Mouse (Mus musculus) c-Kit-positive CD71-negative TER-119-negative erythroid progenitor cells, embryonic 14.5 days (primary cell): ENCODE measurements around the gene Smarcd2.
"Not testable (repeated sequence)": the region's sequence is repeated elsewhere in the genome, so short reads cannot be mapped to it uniquely, and the experiment has no call there.

Experiments used
- DNase-seq: peaks from one replicate; pipeline ENCODE4 v3.0.0-alpha.2; 2013; ENCODE audit warnings: low read depth

The Smarcd2 gene

GRCm38 (mm10) chr11:106246834-106247233 is 25.9 kb downstream of the Smarcd2 start:
- DNase-seq: no peak

GRCm38 (mm10) chr11:106233978-106234377 is 38.8 kb downstream of the Smarcd2 start:
- not testable (repeated sequence) for DNase-seq

GRCm38 (mm10) chr11:106220603-106221002 is 52.2 kb downstream of the Smarcd2 start:
- DNase-seq: no peak

- DNase-seq: peak; percentile 92
Measured at GRCm38 (mm10) chr11:106216730-106217490, 55.9 kb downstream of the Smarcd2 start, which contains the start of gene Ddx42. Gene Ddx42, plus strand, starts transcription at chr11:106216926.

GRCm38 (mm10) chr11:106215927-106216729 is 56.6 kb downstream of the Smarcd2 start, which contains the start of gene Ccdc47:
Gene Ccdc47, minus strand, starts transcription at chr11:106216344.
- peak; percentile 95 for DNase-seq

GRCm38 (mm10) chr11:106215450-106215859 is 57.3 kb downstream of the Smarcd2 start:
- no peak for DNase-seq

GRCm38 (mm10) chr11:106214856-106215255 is 57.9 kb downstream of the Smarcd2 start:
- no peak for DNase-seq
